Mouse (Mus musculus) adrenal gland (tissue): ENCODE results near the gene Dcxr.
"Not testable (repeated sequence)": the region's sequence is repeated elsewhere in the genome, so short reads cannot be mapped to it uniquely, and the experiment has no call there.

Experiments
- intact Hi-C: fragments of 180-260 bp; cut with DNase I; formaldehyde crosslinking; loops from one replicate; pipeline ENCODE4 v1.15.1; 2025

The Dcxr gene

DNA sequence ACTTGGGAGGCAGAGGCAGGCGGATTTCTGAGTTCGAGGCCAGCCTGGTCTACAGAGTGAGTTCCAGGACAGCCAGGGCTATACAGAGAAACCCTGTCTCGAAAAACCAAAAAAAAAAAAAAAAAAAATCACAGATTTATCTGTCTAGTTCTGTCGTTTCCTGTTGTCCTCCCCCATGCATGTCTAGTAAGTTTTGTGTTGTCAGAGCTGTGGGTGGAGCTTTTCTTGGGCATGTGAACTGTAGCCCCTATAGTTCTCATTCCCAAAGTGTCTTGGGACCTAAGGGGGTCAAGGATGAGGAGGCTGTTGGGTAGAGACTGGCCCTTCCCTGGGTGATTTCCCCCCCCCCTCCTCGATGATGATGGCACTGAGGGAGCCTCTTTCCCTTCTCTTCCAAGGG lies 51.2 kb downstream of the Dcxr start:
- intact Hi-C loops = not testable (repeated sequence)
